Mouse (Mus musculus) testis, adult 2 months (tissue): ENCODE results near the gene Prdm2.

Experiments
- CTCF ChIP-seq: fragments of 200-500 bp; IDR thresholded peaks from 2 replicates; pipeline ENCODE4 v1.5.1; 2012; ENCODE audit warnings: low read depth, mild to moderate bottlenecking, inconsistent platforms, low read length, moderate library complexity; ENCODE audit not compliant: control insufficient read depth, insufficient read depth, insufficient replicate concordance
- POLR2A ChIP-seq: fragments of 200-500 bp; IDR thresholded peaks from 2 replicates; pipeline ENCODE4 v1.6.1; 2012; ENCODE audit warnings: low read depth, mild to moderate bottlenecking, inconsistent platforms, low read length, moderate library complexity; ENCODE audit not compliant: control insufficient read depth

GRCm38 (mm10) chr4:143127171-143127570 is 85.6 kb downstream of the Prdm2 start:
- TF ChIP-seq CTCF (no peak), POLR2A (no peak)
